Mouse (Mus musculus) mouse embryonic stem cell (cell line): ENCODE data around the gene 1700023F06Rik.

Source experiments
- in situ Hi-C, 2 experiments: fragments of 300-500 bp; cut with MboI; formaldehyde crosslinking; loops; 1 replicate in 1 of 2; 3 replicates in 1 of 2; pipeline ENCODE4 v1.14.3; 2019 to 2020; ENCODE audit warnings: low sequenced_read_pairs in 2 of 2, low pct_unique_long_range_greater_than_20kb in 1 of 2, mixed read lengths in 1 of 2; ENCODE audit not compliant: unreplicated experiment in 1 of 2

The 1700023F06Rik gene

DNA sequence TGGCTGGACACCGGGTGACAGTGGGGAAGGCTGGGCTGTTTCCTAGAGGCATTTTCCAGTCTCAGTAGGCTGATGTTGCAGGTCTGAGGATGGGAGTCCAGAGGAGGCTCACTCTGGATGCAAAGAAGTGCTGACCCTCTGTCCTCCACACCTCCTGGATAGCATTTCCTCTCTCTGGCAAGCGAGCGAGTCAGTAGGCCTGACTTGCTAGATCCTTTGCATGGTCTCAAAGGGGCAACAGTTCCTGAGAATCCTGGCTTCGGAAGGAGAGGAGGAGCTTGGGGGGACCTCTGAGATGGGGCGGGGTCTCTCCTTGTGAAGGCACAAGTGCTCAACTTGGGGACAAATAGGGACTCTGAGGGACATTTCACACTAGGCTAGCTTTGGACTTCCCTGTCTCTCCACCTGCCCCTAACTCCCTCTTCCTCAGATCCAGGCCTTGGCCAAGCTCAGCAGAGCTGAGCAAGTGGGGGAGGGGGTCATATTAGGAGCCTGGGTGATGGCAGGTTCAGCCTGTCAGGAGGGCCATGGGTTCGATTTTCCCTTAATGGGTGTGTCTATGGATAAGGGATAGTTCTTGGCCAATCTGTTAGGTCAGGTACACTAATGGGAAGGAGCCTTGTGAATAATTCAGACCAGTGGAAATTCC lies 35.8 kb downstream of the 1700023F06Rik start:
- in situ Hi-C loops, result loop anchor here in 1 of 2 experiments (10.0 kb wide), 1 partner anchor 292 kb away; no protein-coding TSS in a partner anchor

DNA sequence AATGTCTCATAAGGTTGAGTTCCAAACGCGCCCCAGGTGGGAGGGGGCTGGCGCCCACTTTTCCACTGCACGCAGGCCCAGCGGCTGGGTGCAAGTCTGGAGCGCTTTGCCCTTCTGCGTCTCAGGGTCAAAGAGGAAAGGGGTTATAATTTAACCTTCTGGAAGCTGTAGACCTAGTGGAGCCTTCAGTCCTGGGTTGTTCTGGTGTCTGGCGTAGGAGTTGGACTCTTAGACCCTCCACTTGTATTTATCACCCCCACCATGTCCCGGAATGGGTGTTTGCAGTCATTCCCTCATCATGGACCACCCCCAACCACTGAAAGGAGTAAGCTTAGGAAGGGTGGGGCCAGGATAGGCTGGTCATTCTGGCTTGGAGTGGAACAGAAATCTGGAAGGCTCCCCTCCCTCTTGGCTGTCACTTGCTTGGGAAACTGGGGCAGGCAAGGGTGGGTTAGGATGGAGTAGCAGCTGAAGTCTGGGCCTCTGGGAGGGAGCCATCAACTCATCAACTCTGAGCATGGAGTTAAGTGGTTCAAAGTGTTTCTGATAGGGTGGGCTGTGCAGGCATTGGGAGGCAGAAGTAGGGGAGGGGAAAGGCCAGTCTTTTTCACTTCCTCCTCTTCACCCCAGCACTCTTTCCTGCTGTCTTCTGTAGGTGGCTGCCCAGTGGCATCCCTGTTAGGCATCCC lies 36.5 kb downstream of the 1700023F06Rik start:
- in situ Hi-C loops, result loop anchor here in 1 of 2 experiments (10.0 kb wide), 1 partner anchor 293 kb away; no protein-coding TSS in a partner anchor

DNA sequence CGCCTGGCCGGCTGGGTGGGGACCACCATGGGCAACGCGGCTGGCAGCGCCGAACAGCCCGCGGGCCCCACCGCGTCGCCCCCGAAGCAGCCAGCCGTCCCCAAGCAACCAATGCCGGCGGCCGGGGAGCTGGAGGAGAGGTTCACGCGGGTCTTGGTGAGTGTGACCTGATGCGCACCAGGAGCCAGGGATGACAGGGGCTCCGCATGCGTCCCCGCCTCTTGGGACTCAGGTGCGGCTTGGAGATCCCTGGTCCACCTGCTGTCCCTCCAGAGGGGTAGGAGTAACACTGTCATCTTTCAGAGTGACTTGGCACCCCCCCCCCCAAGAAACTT lies 37.1 kb downstream of the 1700023F06Rik start:
- in situ Hi-C loops, result loop anchor here in 1 of 2 experiments (10.0 kb wide), 1 partner anchor 294 kb away; no protein-coding TSS in a partner anchor

DNA sequence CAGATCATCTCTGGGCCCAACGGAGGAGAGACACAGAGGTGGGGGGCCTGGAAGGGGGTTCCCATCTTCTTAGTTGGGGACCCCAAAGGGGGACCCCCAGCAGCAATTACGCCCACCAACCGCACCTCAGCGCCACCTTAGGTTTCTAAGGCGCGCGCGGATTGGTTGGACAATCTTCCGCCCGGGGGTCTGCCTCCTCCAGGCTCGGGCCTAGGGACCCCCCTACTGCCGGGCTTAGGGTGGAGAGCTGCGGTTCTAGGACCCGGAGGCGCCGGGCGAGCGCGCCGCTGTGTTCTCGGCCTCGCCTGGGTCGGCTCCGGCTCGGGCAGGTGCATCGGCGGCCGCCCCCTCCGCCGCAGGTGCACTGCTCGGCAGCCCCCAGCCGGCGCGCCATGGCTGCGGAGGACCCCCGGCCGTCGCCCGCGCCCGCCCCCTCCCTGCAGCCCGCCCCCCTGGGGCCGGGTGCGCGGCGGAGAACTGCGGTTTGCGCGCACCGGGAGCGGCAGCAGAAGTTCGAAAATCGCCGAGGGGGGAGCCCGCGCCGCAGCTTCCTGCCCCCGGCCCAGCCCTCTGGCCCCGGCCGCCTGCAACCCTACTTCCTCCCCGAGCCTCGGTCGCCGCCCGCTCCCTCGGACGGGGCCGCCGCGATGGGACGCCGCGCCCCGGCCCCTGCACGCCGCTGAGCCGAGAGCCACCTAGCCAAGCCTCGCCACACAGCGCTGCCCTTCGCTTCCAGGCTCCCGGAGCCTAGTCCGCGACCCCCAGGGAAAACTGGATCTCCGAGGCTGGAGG lies 37.7 kb downstream of the 1700023F06Rik start, which contains the start of gene Fmnl1:
Gene Fmnl1 (plus strand): TSS at position 614 of the 792 bp plus-strand sequence.
- in situ Hi-C loops, result loop anchor here in 1 of 2 experiments (10.0 kb wide), 1 partner anchor 294 kb away; no protein-coding TSS in a partner anchor

DNA sequence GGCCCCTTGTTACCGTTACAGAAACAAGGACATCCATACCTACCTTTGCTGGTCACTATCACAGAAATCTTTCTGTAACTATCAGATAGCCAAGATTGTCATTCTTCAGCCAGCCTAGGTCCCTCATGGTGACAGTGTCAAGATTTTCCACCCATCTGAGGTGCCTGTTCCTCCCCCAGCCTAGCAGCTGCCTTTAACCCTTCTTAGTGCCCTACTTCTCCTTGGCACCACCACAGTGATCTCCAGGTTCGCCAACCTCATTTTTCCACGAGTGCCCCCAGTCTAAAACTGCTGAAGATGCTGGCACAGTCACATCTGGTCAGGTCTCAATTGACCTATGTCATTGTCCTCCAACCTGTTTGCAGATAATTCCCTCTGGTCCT lies 38.3 kb downstream of the 1700023F06Rik start:
- in situ Hi-C loops, result loop anchor here in 1 of 2 experiments (10.0 kb wide), 1 partner anchor 295 kb away; no protein-coding TSS in a partner anchor

DNA sequence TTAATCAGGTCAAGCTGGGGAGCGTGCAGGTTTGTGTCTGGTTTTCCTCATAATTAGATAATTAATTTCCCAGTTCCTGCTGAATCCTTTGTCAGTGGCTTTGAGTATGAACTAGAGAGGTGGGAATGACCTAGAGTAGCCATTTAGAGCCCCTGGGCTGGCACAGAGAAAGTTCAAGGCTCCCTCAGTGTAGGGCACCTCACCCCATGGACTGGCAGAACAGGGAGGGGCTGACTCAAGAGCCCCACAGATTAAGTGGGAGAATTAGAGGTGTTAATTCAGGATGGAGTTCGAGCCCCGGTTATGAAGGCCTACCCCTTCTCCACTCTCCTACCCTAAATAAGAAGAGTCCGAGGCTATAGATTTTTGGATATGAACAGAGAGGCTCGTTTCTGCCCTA lies 38.7 kb downstream of the 1700023F06Rik start:
- in situ Hi-C loops, result loop anchor here in 1 of 2 experiments (10.0 kb wide), 1 partner anchor 295 kb away; no protein-coding TSS in a partner anchor

DNA sequence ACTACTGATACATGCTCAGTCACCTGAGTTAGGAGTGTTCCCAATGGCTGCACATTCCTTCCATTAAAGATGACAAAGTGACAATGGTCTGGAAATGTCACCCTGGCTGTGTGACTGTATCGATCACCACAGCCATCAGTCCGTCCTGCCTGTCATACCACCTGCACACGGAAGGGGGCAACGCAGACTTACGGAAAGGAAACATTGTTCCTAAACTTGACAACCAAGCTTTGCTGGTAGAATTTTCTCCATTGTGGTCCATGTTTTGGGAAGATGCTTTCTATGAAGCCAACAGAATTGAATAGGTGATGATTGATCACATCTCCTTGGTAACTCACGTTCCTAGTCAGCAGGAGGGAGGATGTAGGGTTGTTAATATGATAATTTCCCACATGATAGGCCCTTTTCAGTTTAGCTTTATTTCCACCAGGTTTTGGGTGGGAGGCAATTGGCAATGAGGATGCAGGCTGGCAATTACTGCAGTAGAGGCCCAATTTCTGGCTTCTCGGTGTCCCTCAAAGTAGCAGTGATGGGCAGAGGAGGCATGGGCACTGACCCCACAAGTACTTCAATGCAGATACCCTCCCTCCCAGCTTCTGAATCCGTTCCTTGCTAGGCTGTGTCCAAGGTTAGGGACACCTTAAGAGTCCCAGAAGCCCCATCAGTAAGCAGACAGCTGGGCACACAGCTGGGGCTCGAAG lies 39.5 kb downstream of the 1700023F06Rik start:
- in situ Hi-C loops, result no loop called here

DNA sequence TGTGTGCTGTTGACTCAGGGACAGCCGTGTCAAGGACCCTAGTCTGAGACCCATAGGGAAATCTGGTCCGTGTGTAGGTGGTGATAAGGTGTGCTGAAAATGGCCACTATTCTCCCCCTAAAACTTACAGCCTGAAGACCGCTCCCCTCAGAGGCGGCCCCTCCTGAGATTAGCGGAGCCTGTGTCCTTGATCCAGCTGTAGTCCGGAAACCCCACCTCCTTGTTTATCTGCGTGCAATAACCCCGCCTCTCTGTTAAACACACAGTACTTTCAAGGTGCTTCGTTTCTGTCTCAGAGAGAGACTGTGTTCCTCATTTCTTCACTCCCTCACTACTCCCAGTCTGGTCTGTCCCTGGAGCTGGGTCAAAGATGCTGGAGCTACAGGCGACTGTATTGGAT lies 44.0 kb downstream of the 1700023F06Rik start:
- in situ Hi-C loops, result loop anchor here in 1 of 2 experiments (5.0 kb wide), 2 partner anchors 62 to 153 kb away; partner anchors contain the start of genes Acbd4 and Plcd3

DNA sequence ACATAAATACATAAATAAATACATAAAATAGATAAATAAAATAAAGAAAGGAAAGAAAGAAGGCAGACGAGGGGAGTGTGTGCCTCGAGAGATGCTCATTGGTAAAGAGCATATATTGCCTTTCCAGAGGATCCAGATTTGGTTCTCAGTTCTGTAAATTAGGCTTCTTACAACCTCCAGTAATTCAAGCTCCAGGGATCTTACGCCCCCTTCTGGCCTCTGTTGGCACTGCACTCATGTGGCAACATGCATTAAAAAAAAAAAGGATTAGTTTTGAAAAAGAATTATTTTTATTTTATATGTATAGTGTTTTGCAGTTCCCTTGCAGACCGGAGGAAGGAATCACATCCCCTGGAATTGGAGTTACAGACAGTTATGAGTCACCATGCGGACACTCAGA lies 46.2 kb downstream of the 1700023F06Rik start:
- in situ Hi-C loops, result loop anchor here in 1 of 2 experiments (5.0 kb wide), 2 partner anchors 60 to 155 kb away; partner anchors contain the start of genes Acbd4 and Plcd3

DNA sequence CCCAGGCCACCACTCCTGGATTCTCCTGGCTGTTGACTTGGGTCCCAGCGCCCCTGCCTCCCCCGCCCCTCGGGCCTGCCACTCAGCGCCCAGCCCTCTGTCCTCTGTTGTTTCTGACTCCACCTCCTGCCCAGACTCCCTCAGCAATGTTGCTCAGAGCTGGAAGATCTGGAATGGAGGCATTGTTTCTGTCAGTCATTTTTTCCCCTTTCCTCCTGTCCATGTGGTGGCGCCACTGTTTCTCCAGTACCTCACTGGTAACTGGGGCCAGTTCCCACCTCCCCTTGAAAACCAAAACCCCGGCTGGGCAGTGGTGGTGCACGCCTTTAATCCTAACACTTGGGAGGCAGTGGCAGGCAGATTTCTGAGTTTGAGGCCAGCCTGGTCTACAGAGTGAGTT lies 46.9 kb downstream of the 1700023F06Rik start:
- in situ Hi-C loops, result loop anchor here in 1 of 2 experiments (5.0 kb wide), 2 partner anchors 59 to 156 kb away; partner anchors contain the start of genes Acbd4 and Plcd3

DNA sequence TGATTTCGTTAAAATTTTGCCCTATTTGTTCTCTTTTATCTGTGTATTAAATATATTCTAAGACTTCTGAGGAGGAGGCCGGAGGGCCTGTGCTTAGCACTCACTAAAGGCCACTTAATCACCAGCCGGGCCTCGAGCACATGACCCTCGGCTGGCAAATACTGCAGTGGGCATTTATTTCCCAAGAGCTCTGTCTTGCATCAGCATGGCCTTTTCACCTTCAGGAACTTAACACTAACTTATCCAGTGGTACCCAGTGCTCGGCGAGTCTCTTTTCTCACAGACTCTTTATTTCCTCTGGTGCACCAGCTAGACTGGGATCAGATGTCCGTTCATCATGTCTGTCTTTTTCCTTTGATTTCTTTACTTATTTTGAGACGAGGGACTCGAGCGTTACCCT lies 47.6 kb downstream of the 1700023F06Rik start:
- in situ Hi-C loops, result loop anchor here in 1 of 2 experiments (5.0 kb wide), 2 partner anchors 58 to 157 kb away; partner anchors contain the start of genes Acbd4 and Plcd3

DNA sequence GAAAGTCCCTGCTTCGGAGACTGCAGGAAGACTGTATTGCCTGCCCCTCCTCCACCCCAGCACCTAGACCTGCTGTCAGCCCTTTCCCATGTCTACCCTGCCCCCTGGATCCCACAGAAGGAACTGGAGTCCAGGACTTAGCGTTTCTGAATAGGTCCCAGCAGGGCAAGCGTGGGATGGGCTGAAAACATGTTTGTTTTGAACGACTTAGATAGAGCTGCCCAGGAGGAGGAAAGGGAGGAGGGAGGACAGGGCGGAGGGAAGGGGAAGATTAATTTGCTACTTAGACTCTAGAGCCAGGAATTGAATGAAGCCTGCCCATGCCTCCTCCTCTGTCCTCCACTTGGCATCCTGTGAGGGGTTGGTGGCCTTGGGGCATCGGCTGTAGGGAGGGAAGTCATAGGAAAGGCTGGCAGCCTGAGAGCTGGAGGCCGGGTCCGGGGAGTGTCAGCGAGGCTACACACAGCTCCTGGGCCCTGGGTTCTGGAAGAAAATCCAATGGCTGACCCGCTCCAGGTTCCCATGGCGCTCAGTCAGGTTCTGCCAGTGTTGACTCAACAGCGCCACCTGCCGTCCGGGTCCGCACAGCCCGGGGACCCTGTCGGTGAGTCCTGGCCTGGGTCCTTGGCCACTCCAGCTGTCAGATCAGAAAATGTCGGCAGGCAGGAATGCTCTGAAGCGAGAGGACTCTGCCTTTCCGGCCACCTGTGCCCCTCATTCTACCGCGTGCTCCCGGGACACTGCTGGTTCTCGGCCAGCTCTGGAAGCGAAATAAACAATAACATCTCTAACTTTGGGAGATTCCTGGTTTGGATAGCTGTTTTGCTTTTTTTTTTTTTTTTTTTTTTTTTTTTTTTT lies 49.5 kb downstream of the 1700023F06Rik start:
- in situ Hi-C loops, result loop anchor here in 1 of 2 experiments (10.0 kb wide), 1 partner anchor 54 kb away; the partner anchor contains the start of genes Acbd4 and Plcd3

DNA sequence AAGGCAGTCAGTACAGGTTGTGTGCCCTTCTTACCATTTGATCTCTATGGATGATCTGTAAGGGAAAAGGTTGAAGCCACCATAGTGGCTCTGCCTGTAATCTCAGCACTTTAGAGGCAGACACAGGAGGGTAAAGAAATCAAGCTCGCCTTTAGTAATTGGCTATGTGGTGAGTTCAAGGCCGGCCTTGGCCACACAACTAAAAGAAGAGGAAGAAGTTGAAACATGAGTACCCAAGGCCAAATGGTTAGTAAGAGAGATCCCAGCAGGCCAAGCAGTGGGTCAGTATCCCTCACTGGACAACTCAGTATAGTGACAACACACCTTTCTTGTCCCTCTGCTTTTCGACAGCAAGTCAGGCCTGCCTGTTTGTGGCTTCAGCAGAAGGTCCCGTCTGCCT lies 58.6 kb downstream of the 1700023F06Rik start:
- in situ Hi-C loops, result loop anchor here in 1 of 2 experiments (10.0 kb wide), 1 partner anchor 45 kb away; the partner anchor contains the start of genes Acbd4 and Plcd3
